Mouse (Mus musculus) bone marrow, adult 2 months (tissue): ENCODE results near the gene Alcam.

ENCODE experiments used
- CTCF ChIP-seq: fragments of 200-500 bp; IDR thresholded peaks from 2 replicates; pipeline ENCODE4 v1.5.1; 2011; ENCODE audit warnings: low read length, control low read depth; ENCODE audit not compliant: control insufficient read depth, insufficient read depth
- POLR2A ChIP-seq: fragments of 200-500 bp; IDR thresholded peaks from 2 replicates; pipeline ENCODE4 v1.6.1; 2011; ENCODE audit warnings: low read depth, mild to moderate bottlenecking, control low read depth, low read length, borderline replicate concordance; ENCODE audit not compliant: control insufficient read depth

GRCm38 (mm10) chr16:52432072-52432471, 21.8 kb downstream of the Alcam start:
- TF ChIP-seq CTCF (no peak), POLR2A (no peak)
